Mouse (Mus musculus): Measurements from ENCODE around the gene Sema3f. TPM values are rescaled to one million over a fixed set of nuclear protein-coding genes. Genes with fewer than 3 reads are reported as not detected.
A peak's percentile ranks its signal among the peaks of the same experiment; 100 is the strongest.

Gene Sema3f
- polyA plus RNA-seq, 1 experiment from 2014 or later, result 13.2 TPM

GRCm38 (mm10) chr9:107696106-107696479 is 14.2 kb downstream of the Sema3f start:
- Histone ChIP-seq H3K36me3 (peaks cover 15% of the 10 kb centered on the region), H3K27ac (no peak overlapping the region), H3K9me3 (no peaks in the 10 kb centered on the region), H3K27me3 (ENCODE audit: insufficient read depth, poor library complexity, severe bottlenecking) (no peaks in the 10 kb centered on the region), H3K4me3 (no peak overlapping the region), H3K4me1 (peaks cover 86% of the 10 kb centered on the region)
- WGBS, result 43% methylated on average over 6 of the region's 6 CpGs
- no peak for DNase-seq (ENCODE audit: low spot score)

DNA sequence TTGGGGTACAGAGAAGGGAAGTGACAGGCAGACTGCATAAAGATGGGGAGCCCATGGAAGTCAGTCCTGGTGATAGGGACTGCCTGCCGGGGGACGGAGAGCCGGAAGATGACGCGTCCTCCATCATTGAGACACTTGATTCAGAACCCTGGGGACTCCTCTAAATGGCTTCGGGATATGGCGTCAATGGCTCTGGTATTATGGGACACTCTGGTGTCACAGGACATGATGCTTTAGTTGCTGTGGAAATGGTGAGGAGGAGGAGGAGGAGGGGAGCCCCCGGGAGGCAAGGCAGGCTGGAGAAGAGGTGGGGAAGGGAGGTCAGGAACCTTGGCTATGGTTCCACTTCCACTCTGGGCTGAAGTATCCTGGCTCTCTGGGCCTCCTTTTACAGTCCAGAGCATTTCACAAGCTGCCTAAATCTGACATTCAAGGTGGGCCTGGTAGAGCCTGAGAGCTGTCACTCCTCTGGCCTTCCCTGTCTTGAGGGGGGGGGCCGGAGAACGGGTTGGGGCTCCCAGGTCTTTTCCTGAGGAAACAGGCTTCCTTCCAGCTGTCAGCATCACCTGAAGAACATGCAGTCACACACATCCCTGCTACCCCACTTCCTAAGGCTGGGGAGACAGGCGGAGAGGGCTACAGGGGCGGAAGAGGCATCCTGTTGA is 14.7 kb downstream of the Sema3f start:
- no peak for DNase-seq (ENCODE audit: low spot score)
- Histone ChIP-seq H3K4me1 (peaks cover 81% of the 10 kb centered on the region), H3K27ac (no peak overlapping the region), H3K27me3 (ENCODE audit: insufficient read depth, poor library complexity, severe bottlenecking) (no peaks in the 10 kb centered on the region), H3K36me3 (peaks cover 20% of the 10 kb centered on the region), H3K9me3 (no peaks in the 10 kb centered on the region), H3K4me3 (no peak overlapping the region)
- 80% methylated on average over 12 of the region's 12 CpGs for WGBS

DNA sequence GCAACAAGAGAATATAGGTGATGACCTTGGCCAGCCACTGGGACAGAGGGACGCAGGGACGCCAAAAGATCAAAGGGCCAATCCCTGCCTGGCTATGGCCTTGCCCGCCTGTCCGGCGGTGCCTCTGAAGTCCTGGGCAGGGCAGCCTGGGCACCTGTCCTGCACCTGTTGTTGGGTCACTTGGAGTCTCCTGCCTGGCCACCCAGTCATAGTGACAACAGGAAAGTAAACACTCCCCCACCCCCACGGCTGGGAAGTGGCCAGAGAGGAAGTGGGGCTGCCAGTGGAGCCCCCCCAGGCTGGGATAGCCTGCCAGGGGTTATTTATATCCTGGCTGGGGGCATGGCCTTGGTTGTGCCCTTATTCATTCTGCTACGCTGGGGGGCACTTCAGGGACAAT is 15.6 kb downstream of the Sema3f start:
- Histone ChIP-seq H3K27me3 (ENCODE audit: insufficient read depth, poor library complexity, severe bottlenecking) (no peaks in the 10 kb centered on the region), H3K4me1 (peaks cover 71% of the 10 kb centered on the region), H3K4me3 (no peak overlapping the region), H3K27ac (peak overlapping the region; percentile 31; the same call in 1 of the 2 replicates), H3K9me3 (no peaks in the 10 kb centered on the region), H3K36me3 (peaks cover 30% of the 10 kb centered on the region)
- no peak for DNase-seq (ENCODE audit: low spot score)
- WGBS, result 77% methylated on average over 7 of the region's 7 CpGs

- 67% methylated on average over 4 of the region's 4 CpGs for WGBS
- no peaks in the 10 kb centered on the region for H3K9me3 ChIP-seq
- no peak for DNase-seq (ENCODE audit: low spot score)
- H3K4me3 ChIP-seq, result no peak overlapping the region
- H3K36me3 ChIP-seq, result peaks cover 38% of the 10 kb centered on the region
- peak overlapping the region; percentile 13; the same call in 1 of the 2 replicates for H3K27ac ChIP-seq
- H3K4me1 ChIP-seq, result peaks cover 60% of the 10 kb centered on the region
- H3K27me3 ChIP-seq (ENCODE audit: insufficient read depth, poor library complexity, severe bottlenecking), result no peaks in the 10 kb centered on the region
These were observed 16.8 kb downstream of the Sema3f start for GRCm38 (mm10) chr9:107693433-107693987.

- H3K4me3 ChIP-seq, result no peak overlapping the region
- peaks cover 40% of the 10 kb centered on the region for H3K36me3 ChIP-seq
- WGBS, result 70% methylated on average over 5 of the region's 5 CpGs
These were observed 17.5 kb downstream of the Sema3f start for GRCm38 (mm10) chr9:107692785-107693184.

GRCm38 (mm10) chr9:107690391-107690790 is 19.9 kb downstream of the Sema3f start:
- peaks cover 45% of the 10 kb centered on the region for H3K4me1 ChIP-seq
- no peak overlapping the region for H3K27ac ChIP-seq
- peaks cover 4% of the 10 kb centered on the region; the same call in 1 of the 2 replicates for H3K27me3 ChIP-seq (ENCODE audit: insufficient read depth, poor library complexity, severe bottlenecking)
- H3K4me3 ChIP-seq, result no peak overlapping the region
- 72% methylated on average over 8 of the region's 8 CpGs for whole genome bisulfite sequencing
- peaks cover 50% of the 10 kb centered on the region for H3K36me3 ChIP-seq
- DNase-seq (ENCODE audit: low spot score), result no peak
- H3K9me3 ChIP-seq, result no peaks in the 10 kb centered on the region

More at GRCm38 (mm10) chr9:107692785-107693184, 17.5 kb downstream of the Sema3f start:
- DNase-seq (ENCODE audit: low spot score), result no peak
- peaks cover 56% of the 10 kb centered on the region for H3K4me1 ChIP-seq
- no peaks in the 10 kb centered on the region for H3K9me3 ChIP-seq
- no peaks in the 10 kb centered on the region for H3K27me3 ChIP-seq (ENCODE audit: insufficient read depth, poor library complexity, severe bottlenecking)
- H3K27ac ChIP-seq, result no peak overlapping the region; the same call in 1 of the 2 replicates

DNA sequence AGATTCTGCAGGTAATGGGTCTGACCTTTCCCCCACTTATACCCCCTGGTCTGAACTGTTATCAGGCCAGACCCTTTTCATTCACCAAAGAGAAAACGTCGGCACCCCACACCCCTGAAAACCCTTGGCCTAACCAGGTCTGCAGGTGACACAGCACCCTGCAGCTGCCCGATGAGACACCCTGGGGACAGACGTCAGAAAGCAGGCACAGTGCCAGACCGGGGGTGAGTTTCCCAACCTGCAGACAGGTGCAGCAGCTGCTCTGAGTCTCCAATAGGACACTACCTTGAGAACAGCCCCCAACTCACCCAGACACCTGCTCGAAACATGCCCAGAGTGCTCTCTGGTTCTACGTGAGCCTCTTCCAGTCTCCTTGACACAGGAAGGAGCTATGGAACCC is 21.3 kb downstream of the Sema3f start:
- Histone ChIP-seq H3K9me3 (no peaks in the 10 kb centered on the region), H3K4me1 (peaks cover 38% of the 10 kb centered on the region), H3K4me3 (no peak overlapping the region), H3K27ac (no peak overlapping the region), H3K27me3 (ENCODE audit: insufficient read depth, poor library complexity, severe bottlenecking) (peaks cover 7% of the 10 kb centered on the region; the same call in 1 of the 2 replicates), H3K36me3 (peaks cover 60% of the 10 kb centered on the region)
- no peak for DNase-seq (ENCODE audit: low spot score)
- 75% methylated on average over 7 of the region's 7 CpGs for WGBS

- Histone ChIP-seq H3K36me3 (peaks cover 66% of the 10 kb centered on the region), H3K4me3 (no peak overlapping the region), H3K4me1 (peaks cover 39% of the 10 kb centered on the region), H3K27me3 (ENCODE audit: insufficient read depth, poor library complexity, severe bottlenecking) (peaks cover 10% of the 10 kb centered on the region; the same call in 1 of the 2 replicates), H3K9me3 (no peaks in the 10 kb centered on the region), H3K27ac (no peak overlapping the region)
- no peak for DNase-seq (ENCODE audit: low spot score)
- WGBS, result 74% methylated on average over 5 of the region's 5 CpGs
These were observed 21.9 kb downstream of the Sema3f start for GRCm38 (mm10) chr9:107688415-107688814.

- 51% methylated on average over 17 of the region's 17 CpGs for WGBS
- Histone ChIP-seq H3K27ac (0 out of 2 replicates have a peak overlapping the region, but pooled peaks have one; percentile 13), H3K36me3 (peaks cover 56% of the 10 kb centered on the region), H3K4me3 (no peak overlapping the region), H3K9me3 (no peaks in the 10 kb centered on the region), H3K27me3 (ENCODE audit: insufficient read depth, poor library complexity, severe bottlenecking) (peaks cover 14% of the 10 kb centered on the region; the same call in 1 of the 2 replicates), H3K4me1 (peaks cover 28% of the 10 kb centered on the region)
- DNase-seq (ENCODE audit: low spot score), result no peak
These were observed 24.9 kb downstream of the Sema3f start for GRCm38 (mm10) chr9:107685231-107685981.

- H3K27ac ChIP-seq, result no peak overlapping the region
These were observed 27.9 kb downstream of the Sema3f start for GRCm38 (mm10) chr9:107682405-107682804.

DNA sequence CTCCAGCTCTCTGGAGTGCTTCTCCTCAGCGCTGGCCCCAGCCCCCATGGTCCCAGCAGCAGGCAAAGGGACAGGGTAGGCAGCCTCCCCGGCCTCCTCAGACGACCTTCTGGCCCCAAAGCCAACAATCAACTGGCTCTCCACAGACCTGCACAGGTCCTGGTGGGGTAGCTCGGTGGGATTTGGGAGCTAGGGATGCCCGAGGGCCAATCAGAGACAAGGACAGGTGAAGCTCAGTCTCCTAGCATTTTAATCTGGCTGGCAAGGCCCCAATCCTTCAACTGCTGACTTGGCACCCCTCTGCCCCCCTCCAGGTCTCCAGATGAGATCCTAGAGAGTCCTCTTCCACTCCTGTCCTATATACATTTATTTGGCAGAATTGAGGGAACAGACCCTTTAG is 30.8 kb downstream of the Sema3f start, which contains the start of gene Gnat1:
Gnat1 (minus strand) TSS at position 212 of the 400 bp plus-strand sequence.
- Histone ChIP-seq H3K36me3 (peaks cover 23% of the 10 kb centered on the region), H3K27ac (no peak within 1 kb of the TSS), H3K9me3 (no peaks in the 10 kb centered on the region), H3K4me1 (peaks cover 27% of the 10 kb centered on the region), H3K27me3 (ENCODE audit: insufficient read depth, poor library complexity, severe bottlenecking) (peaks cover 62% of the 10 kb centered on the region), H3K4me3 (no peak within 1 kb of the TSS)
- WGBS, result 41% methylated on average over 5 of the region's 5 CpGs
- DNase-seq (ENCODE audit: low spot score), result no peak

More at GRCm38 (mm10) chr9:107682405-107682804, 27.9 kb downstream of the Sema3f start:
- H3K9me3 ChIP-seq, result no peaks in the 10 kb centered on the region
- peaks cover 35% of the 10 kb centered on the region for H3K36me3 ChIP-seq
- H3K4me1 ChIP-seq, result peaks cover 20% of the 10 kb centered on the region
- DNase-seq (ENCODE audit: low spot score), result no peak
- no peak overlapping the region for H3K4me3 ChIP-seq
- 89% methylated on average over 20 of the region's 20 CpGs for WGBS
- peaks cover 34% of the 10 kb centered on the region for H3K27me3 ChIP-seq (ENCODE audit: insufficient read depth, poor library complexity, severe bottlenecking)

DNA sequence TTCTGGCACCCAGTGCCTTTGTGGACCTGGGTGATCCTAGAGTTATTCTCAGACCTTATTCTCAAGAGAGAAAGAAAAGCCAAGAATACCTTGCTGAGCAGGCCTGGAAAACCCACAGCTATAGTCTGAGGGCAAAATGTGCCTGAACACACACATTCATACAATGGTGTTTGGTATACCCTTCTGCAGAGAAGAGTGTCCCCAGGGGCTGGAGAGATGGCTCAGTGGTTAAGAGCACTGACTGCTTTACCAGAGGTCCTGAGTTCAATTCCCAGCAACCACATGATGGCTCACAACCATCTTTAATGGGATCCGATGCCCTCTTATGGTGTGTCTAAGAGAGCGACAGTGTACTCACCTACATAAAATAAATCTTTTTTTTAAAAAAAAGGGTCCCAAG is 31.4 kb downstream of the Sema3f start:
- peaks cover 18% of the 10 kb centered on the region for H3K36me3 ChIP-seq
- no peak for DNase-seq (ENCODE audit: low spot score)
- H3K27me3 ChIP-seq (ENCODE audit: insufficient read depth, poor library complexity, severe bottlenecking), result peaks cover 65% of the 10 kb centered on the region
- peaks cover 26% of the 10 kb centered on the region for H3K4me1 ChIP-seq
- WGBS, result 84% methylated on average over 2 of the region's 2 CpGs
- no peaks in the 10 kb centered on the region for H3K9me3 ChIP-seq
- H3K4me3 ChIP-seq, result no peak overlapping the region
- H3K27ac ChIP-seq, result no peak overlapping the region
